12 mouse cellular contexts compared by ENCODE assay signal in the genomic region with DNA sequence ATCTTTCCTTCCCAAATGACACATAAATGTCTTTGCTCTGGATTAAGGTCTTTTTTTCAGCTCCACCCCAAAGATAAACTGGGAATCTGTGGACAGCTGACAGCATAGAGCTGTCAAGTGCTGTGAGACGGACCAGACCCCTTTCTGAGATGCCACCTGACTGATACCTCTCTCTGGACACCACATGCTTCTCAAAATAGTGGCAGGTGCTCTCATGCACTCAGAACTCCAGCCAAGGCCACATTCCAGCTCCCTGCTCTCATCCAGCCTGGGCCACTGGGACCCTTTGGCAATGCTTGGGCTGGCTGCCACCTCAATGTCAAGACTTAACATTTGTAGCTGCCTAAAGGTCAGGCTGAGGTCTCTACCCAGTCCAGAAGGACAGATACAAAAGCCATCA. TPM values are rescaled to one million over a fixed set of nuclear protein-coding genes. Genes with fewer than 3 reads are reported as not detected.
A peak's percentile ranks its signal among the peaks of the same experiment; 100 is the strongest.
DNase-seq lines count a peak whose midpoint lies in the region; ATAC-seq lines count a peak whose summit lies in the region.
"Had no signal": no experiment of that assay in that cellular context is flagged by ENCODE, and none has a peak within 500 bp of the region (broad histone marks: within the 10 kb centered on the region; RNA-seq: fewer than 3 reads in every experiment).

No protein-coding gene starts in this region.

- no peak overlapping the region for H3K4me3 ChIP-seq in lung, embryonic 15.5 days
- H3K4me3 ChIP-seq in forebrain, embryonic 12.5 days (replicated peaks), result no peak overlapping the region
- H3K4me3 ChIP-seq: embryonic facial prominence, embryonic 13.5 days; limb, embryonic 13.5 days; midbrain, embryonic 10.5 days had no signal

- 20% methylated on average over 1 of the region's 1 CpGs for WGBS in lung, embryonic 15.5 days
- 71% methylated on average over 1 of the region's 1 CpGs for WGBS in forebrain, embryonic 12.5 days

- no peak overlapping the region for H3K9ac ChIP-seq in lung, embryonic 15.5 days
- no peak overlapping the region for H3K9ac ChIP-seq in forebrain, embryonic 12.5 days
- H3K9ac ChIP-seq: embryonic facial prominence, embryonic 13.5 days; limb, embryonic 13.5 days had no signal

- no peaks in the 10 kb centered on the region for H3K36me3 ChIP-seq in lung, embryonic 15.5 days
- H3K36me3 ChIP-seq in forebrain, embryonic 12.5 days (replicated peaks), result no peaks in the 10 kb centered on the region
- H3K36me3 ChIP-seq: embryonic facial prominence, embryonic 13.5 days; limb, embryonic 13.5 days; midbrain, embryonic 10.5 days had no signal

- H3K27me3 ChIP-seq in lung, embryonic 15.5 days, result no peaks in the 10 kb centered on the region
- no peaks in the 10 kb centered on the region for H3K27me3 ChIP-seq in forebrain, embryonic 12.5 days
- H3K27me3 ChIP-seq: embryonic facial prominence, embryonic 13.5 days; limb, embryonic 13.5 days had no signal

- ATAC-seq in lung, embryonic 15.5 days (ENCODE audit: borderline replicate concordance, extremely low read depth, low FRiP score, low TSS enrichment), result no peak
- no peak for ATAC-seq in forebrain, embryonic 12.5 days (ENCODE audit: low FRiP score)

- peaks cover 32% of the 10 kb centered on the region for H3K4me1 ChIP-seq in lung, embryonic 15.5 days
- no peaks in the 10 kb centered on the region for H3K4me1 ChIP-seq in forebrain, embryonic 12.5 days
- H3K4me1 ChIP-seq: midbrain, embryonic 10.5 days had no signal

- no peak overlapping the region for H3K4me2 ChIP-seq in lung, embryonic 15.5 days
- H3K4me2 ChIP-seq in forebrain, embryonic 12.5 days, result no peak overlapping the region
- H3K4me2 ChIP-seq: embryonic facial prominence, embryonic 13.5 days; limb, embryonic 13.5 days had no signal

- no peak for DNase-seq in lung, postnatal 10 days
- DNase-seq in cerebellum, adult 18-20 months, result peak; percentile 54 to 62
- peak; percentile 83 for DNase-seq in heart, adult 8-10 months (ENCODE audit: low spot score)
- DNase-seq in kidney, postnatal 25 days, result peak; percentile 48 to 65
- no peak for DNase-seq in c-Kit-positive CD71-positive TER-119-positive erythroid progenitor cells, embryonic 14.5 days (ENCODE audit: low spot score)
- DNase-seq: gastrocnemius, postnatal 25 days had no signal

- no peaks in the 10 kb centered on the region for H3K9me3 ChIP-seq in lung, embryonic 15.5 days
- H3K9me3 ChIP-seq in forebrain, embryonic 12.5 days, result 0 out of 2 replicates have a peak, but pooled peaks cover 3% of the 10 kb centered on the region
- H3K9me3 ChIP-seq: embryonic facial prominence, embryonic 13.5 days; midbrain, embryonic 10.5 days had no signal

- H3K27ac ChIP-seq in lung, embryonic 15.5 days, result peak overlapping the region; percentile 48
- no peak overlapping the region for H3K27ac ChIP-seq in forebrain, embryonic 12.5 days
- H3K27ac ChIP-seq: embryonic facial prominence, embryonic 13.5 days; kidney, postnatal 0 days; limb, embryonic 13.5 days; midbrain, embryonic 10.5 days had no signal

RNA-seq across cellular contexts. Expression of a gene that starts 10.2 kb away (rescaled TPM):
- polyA plus RNA-seq in lung, embryonic 15.5 days (2015; fragmentation: Nextera tagmentation; extraction: Ambion mirVana), result 155 and 163 TPM in 2 replicates
- 100 to 1,000 TPM; 542 to 588 (median 572) TPM for total RNA-seq in heart, adult 8-10 months (2022)
- 84.4 and 85.9 TPM in 2 replicates for polyA plus RNA-seq in forebrain, embryonic 12.5 days (2016; fragmentation: Nextera tagmentation; extraction: Ambion mirVana)

Comparison
In these comparisons a context has a peak if more than half of its experiments do, and no peak if none do; other contexts are left out.
1. DNase-seq: peak in cerebellum, adult 18-20 months (2 of 2), heart, adult 8-10 months (single experiment) and kidney, postnatal 25 days (2 of 2); none in lung, postnatal 10 days (single experiment) and c-Kit-positive CD71-positive TER-119-positive erythroid progenitor cells, embryonic 14.5 days (single experiment).